Mouse (Mus musculus): ENCODE measurements at regions not wholly inside any gene's neighbourhood (a gene's known extent, or its start where the extent isn't known, plus 50 kb on each side); places are given as distances from the start of the nearest gene placed in this dataset.
A peak's percentile ranks its signal among the peaks of the same experiment; 100 is the strongest.

DNA sequence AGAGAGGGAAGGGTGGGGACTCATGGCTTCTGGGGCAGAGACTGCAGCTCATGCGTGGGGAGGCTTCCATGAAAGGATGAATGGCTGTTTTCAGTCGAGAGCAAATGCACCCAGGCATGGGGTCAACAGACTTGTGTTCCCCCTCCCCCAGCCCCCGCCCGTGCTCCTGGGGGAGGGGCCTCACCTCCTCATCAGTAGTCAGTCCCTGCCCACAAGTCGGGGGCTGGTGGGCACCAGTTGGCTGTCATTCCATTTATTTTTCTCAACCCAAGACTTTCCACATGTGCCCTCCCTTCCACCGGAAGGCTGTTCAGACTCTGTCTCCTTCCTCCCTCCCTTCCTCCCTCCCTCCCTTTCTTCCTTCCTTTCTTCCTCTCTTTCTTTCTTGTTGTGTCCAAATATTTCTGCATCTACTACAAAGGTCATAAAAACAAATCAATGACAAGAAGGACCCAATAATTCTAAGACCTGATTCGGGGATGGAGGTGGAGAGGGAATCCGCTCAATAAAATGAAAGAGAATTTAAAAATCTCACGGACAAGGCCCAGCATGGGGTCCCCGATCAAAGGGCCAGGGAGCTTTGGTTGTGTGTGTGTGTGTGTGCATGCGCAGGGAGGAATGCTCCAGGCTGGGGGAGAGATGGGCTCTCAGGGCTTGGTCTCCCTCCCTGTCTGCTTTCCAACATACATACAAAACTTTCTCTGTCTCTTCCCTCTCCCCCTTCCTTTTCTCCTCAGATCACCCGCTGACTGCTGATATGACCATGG lies 57.7 kb downstream of the Rpl14 start:
- no peak for DNase-seq (ENCODE audit: low spot score in 2 of 2)

DNA sequence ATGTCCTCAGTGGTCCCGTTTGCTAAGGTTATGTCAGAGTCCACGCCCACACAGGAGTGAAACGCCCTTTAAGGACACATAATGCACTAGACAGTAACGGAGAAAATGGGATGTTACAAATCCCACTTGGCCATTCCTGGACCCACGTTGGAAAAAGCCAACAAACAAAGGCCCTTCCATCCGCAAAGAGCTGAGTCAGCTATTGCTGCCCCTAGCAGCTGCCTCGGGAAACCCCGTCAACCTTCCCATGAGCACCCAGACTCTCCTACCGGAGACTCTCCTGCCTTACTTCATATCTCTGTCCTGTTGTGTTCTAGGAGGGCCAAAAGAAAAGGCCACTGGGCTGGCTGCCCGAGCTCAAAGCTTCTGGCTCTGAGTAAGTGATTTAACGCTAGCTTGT lies 58.4 kb downstream of the Rpl14 start:
- no peak for DNase-seq (ENCODE audit: low spot score in 2 of 2)

GRCm38 (mm10) chr9:120632821-120633220 lies 61.6 kb downstream of the Rpl14 start:
- DNase-seq (ENCODE audit: low spot score in 2 of 2): no peak

- DNase-seq (ENCODE audit: low spot score in 2 of 2): peak; percentile 54 to 76
These were observed 71.4 kb downstream of the Rpl14 start for GRCm38 (mm10) chr9:120642656-120643055.

DNA sequence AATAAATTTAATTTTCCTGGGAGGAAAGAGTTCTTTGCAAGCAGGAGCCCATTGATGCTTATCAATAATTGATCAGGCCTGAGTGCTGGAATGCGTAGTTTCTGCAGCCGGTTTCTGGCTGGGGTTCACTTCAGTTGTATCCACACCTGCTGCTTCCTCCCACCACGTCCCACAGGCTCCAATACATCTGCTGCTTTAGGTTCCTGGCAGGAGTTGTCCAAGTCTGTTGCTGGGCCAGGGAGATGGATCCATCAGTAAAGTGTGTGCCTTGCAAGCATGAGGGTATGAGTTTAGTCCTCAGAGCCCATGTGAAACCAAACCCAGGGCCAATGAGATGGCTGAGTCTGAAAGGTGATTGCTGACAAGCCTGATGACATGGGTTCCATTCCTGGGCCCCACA lies 72.1 kb downstream of the Rpl14 start:
- peak; percentile 55 to 79 for DNase-seq (ENCODE audit: low spot score in 2 of 2)

- DNase-seq (ENCODE audit: low spot score in 2 of 2): no peak
These were observed 74.5 kb downstream of the Rpl14 start for GRCm38 (mm10) chr9:120645776-120646175.

- peak in 1 of 2 experiments; percentile 39 for DNase-seq (ENCODE audit: low spot score in 2 of 2)
These were observed 75.8 kb downstream of the Rpl14 start for GRCm38 (mm10) chr9:120646806-120647667.

GRCm38 (mm10) chr9:120647668-120647955 lies 76.4 kb downstream of the Rpl14 start:
- DNase-seq (ENCODE audit: low spot score in 2 of 2): no peak

- no peak for DNase-seq (ENCODE audit: low spot score in 2 of 2)
These were observed 81.5 kb downstream of the Rpl14 start for GRCm38 (mm10) chr9:120652733-120653132.

DNA sequence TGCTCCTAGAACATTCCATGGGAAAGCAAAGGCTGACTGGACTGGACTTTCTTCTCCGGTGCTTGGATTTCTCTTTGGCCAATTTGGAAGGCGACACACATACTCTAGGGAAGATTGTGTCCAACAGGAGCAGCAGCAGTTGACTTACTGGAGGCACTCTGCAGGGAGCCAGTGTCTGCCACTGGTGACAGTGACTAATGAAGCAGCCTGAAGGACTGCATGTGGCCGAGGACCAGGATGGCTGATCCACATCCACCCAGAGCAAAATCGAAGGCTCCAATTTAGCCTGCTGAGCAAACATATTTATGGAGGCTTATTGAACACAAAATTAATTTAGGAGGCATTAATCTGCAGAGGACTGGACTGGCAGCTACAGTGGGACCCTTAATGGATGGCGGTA lies 81.9 kb downstream of the Rpl14 start:
- no peak for DNase-seq (ENCODE audit: low spot score in 2 of 2)

- no peak for DNase-seq (ENCODE audit: low spot score in 2 of 2)
These were observed 83.5 kb downstream of the Rpl14 start for GRCm38 (mm10) chr9:120654736-120655135.

DNA sequence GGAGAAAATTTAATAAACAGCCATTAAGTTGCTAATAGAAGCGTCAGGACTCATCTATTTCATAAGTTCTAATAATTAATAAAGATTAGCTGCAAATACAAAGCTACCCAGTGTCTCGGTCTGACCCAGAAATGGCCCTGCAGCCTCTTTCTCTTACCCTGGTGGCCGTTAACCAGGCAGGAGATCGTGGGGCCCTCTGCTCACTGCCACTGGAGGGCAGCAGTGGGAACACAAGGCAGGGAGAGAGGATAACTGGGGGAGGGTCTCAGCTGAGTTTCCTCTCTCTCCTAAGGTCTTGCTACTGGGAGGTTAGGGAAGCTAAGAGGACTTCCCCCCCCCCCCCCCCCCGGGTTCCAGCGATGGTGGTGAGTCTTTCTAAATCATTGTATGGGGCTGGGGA lies 85.7 kb downstream of the Rpl14 start:
- DNase-seq (ENCODE audit: low spot score in 2 of 2): no peak

GRCm38 (mm10) chr9:120657786-120658185 lies 86.5 kb downstream of the Rpl14 start:
- DNase-seq (ENCODE audit: low spot score in 2 of 2): no peak

DNA sequence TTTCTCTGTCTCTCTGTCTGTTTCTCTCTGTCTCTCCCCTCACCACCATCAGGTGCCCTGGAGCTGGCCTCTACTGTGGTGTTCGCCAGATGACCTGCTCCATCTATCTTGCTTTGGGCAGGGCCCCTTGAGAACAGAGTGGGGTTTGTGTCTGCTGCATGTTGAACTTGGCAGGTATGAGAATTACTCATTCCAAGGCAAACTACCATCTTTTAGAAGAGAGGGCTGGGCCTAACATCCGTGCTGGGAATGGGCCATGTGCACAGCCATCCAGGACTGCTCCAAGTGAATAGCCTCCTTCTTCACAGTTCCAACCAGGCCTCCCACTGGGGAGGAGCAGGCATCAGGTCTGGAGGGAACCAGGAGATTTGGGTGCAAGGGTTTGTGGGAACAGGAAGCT lies 87.3 kb downstream of the Rpl14 start:
- DNase-seq (ENCODE audit: low spot score in 2 of 2): no peak

DNA sequence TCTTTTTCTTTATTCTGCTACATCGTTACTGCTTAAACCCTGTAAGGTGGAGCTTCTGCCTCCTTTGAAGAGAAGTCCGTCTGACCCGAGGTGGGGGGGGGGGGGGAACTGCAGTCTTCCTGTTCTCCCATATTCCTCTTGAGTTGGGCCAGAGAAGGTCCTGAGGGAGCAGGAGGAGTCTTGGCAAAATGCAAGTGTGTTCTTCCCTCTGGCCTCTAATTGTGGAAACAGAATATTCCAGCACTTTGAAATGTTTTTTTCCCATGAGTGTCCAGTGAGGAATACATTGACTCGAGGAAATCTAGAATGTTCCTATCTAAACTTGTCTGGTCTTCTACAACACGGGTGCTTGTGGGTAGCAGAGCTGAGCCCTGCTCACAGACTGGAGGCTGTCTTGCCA lies 90.0 kb downstream of the Rpl14 start:
- no peak for DNase-seq (ENCODE audit: low spot score in 2 of 2)

DNA sequence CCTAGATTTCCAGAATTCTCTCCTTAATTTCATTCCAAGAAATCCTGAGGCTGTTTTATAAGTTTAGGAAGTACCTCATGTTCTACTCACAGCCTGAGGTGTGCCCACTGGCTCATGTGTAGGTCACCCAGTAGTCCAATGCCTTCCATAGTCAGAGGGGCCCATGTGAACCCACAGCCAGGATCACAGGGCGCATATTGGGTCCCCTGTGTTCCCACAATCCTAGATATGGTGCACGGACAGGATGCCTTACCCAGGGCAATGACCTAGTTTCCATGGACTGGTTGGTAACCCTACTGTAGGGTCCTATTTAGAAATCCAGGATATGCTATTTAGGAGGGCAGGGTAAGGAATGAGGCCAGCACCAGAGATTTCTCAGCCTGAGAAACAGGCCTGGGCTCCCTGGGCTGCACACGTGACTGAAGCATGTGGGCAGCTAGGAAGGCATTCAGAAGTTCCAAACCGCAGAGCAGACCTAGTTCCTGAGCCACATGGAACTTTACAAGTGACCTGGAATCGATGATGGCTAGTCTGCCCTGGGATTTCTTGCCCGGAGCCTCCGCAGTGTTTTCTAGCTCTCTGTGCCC lies 90.5 kb downstream of the Rpl14 start:
- DNase-seq (ENCODE audit: low spot score in 2 of 2): no peak

DNA sequence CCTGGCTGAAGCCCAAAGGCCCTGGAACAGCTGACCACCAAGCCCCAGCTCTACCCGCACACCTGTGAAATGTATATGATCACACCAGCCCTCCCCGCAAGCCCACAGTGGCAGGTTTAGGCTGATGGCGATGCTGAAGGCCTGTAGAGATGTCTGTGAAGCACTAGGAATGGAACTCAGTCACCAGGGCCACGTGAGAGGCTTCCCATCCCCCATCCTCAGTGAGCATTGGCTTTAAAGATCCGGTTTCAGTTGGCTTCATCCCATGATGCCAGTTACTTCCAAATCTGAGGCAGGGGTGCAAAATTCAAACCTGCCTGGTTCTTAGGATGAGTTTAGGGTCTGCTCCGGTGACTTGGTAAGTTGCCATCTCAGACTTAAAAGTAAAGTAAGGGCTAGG lies 91.9 kb downstream of the Rpl14 start:
- DNase-seq (ENCODE audit: low spot score in 2 of 2): no peak

GRCm38 (mm10) chr9:120664086-120664485 lies 92.8 kb downstream of the Rpl14 start:
- DNase-seq (ENCODE audit: low spot score in 2 of 2): no peak

- no peak for DNase-seq (ENCODE audit: low spot score in 2 of 2)
These were observed 101.2 kb downstream of the Rpl14 start for GRCm38 (mm10) chr9:120672452-120672851.

DNA sequence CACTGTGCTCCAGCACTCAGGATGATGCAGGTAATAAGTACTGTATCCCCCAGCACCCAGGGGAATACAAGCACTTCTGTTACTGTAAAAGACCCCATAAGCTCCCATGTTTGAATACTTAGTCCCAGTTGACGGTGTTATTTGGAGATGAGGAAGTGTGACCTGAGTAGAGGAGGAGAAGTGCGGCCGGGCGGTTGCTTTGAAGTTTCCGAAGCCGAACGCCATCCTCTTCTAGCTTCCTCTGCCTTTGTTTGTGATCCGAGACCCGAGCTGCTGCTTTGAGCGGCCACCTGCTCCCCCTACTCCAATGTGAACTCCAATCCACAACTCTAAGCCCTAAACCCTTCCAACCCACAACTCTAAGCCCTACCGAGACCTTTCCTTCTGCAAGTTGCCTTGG lies 103.6 kb downstream of the Rpl14 start:
- DNase-seq (ENCODE audit: low spot score in 2 of 2): no peak

DNA sequence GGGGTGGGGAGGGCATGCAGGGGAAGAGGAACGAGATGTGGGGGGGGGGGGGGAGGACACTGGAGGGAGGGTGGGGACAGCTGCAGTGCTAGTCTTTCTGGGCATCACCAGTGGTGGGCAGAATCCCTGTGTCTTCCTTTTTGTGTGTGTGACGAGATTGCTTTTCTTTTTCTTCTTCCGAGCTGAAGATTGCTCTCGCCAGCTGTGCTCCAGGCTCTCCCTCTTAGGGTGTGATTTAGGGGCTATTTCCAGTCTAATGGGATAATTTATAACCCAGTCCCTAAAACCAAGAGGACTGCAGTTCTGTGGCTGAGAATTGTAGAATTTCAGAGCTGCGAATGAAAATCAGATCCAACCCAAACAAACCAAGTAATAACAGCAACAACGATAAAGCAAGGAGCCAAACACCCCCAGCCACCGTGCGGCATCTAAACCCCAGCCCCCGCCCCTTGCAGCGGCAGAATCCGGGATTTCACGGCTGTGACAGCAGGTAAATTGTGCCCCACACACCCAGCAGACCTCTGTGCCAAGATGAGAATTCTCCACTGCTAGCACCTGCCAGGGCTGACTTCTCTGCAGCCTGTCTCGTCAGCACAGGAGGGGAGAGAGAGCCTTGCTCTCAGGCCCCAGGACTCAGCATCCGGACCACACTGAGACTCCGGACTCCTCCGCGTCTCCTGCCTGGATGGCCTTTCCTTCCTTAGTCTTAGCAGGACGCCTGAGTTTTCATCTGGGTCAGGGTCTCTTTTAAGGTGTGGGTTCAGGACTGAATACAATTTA lies 104.3 kb downstream of the Rpl14 start:
- no peak for DNase-seq (ENCODE audit: low spot score in 2 of 2)

- DNase-seq (ENCODE audit: low spot score in 2 of 2): no peak
These were observed 105.1 kb downstream of the Rpl14 start for GRCm38 (mm10) chr9:120676301-120676700.

All from layer of hippocampus, postnatal 14 days (tissue).